Mouse (Mus musculus): ENCODE measurements around the gene Gm44973.

- TF ChIP-seq CTCF (IDR thresholded peaks at IDR 0.05; ENCODE audit: extremely low read depth, insufficient read depth, insufficient read length, insufficient replicate concordance), result no peak
- TF ChIP-seq POLR2A (IDR thresholded peaks at IDR 0.05; ENCODE audit: low read depth, low read length), result no peak
Observed at GRCm38 (mm10) chr7:5081241-5081640, 65.9 kb downstream of the Gm44973 start.

All from spleen, adult 2 months (tissue).